9 mouse cellular contexts compared by ENCODE assay signal in genomic region chr9:112186336-112187305, GRCm38 (mm10). TPM values are rescaled to one million over a fixed set of nuclear protein-coding genes. Genes with fewer than 3 reads are reported as not detected.
DNase-seq lines count a peak whose midpoint lies in the region; ATAC-seq and TF ChIP-seq lines count a peak whose summit lies in the region.
"Had no signal": no experiment of that assay in that cellular context is flagged by ENCODE, and none has a peak within 500 bp of the region (broad histone marks: within the 10 kb centered on the region; RNA-seq: fewer than 3 reads in every experiment).

No protein-coding gene starts in this region.

- peaks cover 7% of the 10 kb centered on the region; the same call in 1 of the 2 replicates for H3K4me1 ChIP-seq in kidney, embryonic 14.5 days (ENCODE audit: control insufficient read depth, insufficient read depth, low read length)
- peaks cover 7% of the 10 kb centered on the region; the same call in 1 of the 2 replicates for H3K4me1 ChIP-seq in forebrain, embryonic 11.5 days (replicated peaks; ENCODE audit: control insufficient read depth, insufficient read depth, low read length)
- peaks cover 3% of the 10 kb centered on the region for H3K4me1 ChIP-seq in liver, embryonic 16.5 days (ENCODE audit: control insufficient read depth, low read depth, low read length)
- H3K4me1 ChIP-seq in thymus, adult 2 months (replicated peaks; ENCODE audit: control insufficient read depth, insufficient read depth, low read length): peaks cover 24% of the 10 kb centered on the region

- H3K36me3 ChIP-seq in kidney, embryonic 14.5 days (ENCODE audit: control insufficient read depth, insufficient read depth, low read length): no peaks in the 10 kb centered on the region
- no peaks in the 10 kb centered on the region for H3K36me3 ChIP-seq in forebrain, embryonic 11.5 days (ENCODE audit: control insufficient read depth, insufficient read depth, low read length)
- H3K36me3 ChIP-seq in liver, embryonic 16.5 days (ENCODE audit: control insufficient read depth, insufficient read depth): no peaks in the 10 kb centered on the region
- peaks cover 92% of the 10 kb centered on the region for H3K36me3 ChIP-seq in thymus, adult 2 months (ENCODE audit: control insufficient read depth, insufficient read depth, low read length)

- 16% methylated on average over 14 of the region's 14 CpGs for WGBS in kidney, embryonic 14.5 days
- WGBS in forebrain, embryonic 11.5 days: 14% methylated on average over 14 of the region's 14 CpGs
- WGBS in liver, embryonic 16.5 days (ENCODE audit: insufficient replicate concordance): 19% methylated on average over 14 of the region's 14 CpGs
- WGBS in thymus, adult 2 months: 45% methylated on average over 14 of the region's 14 CpGs

- H3K9ac ChIP-seq in kidney, embryonic 14.5 days (ENCODE audit: low read depth, low read length): no peak overlapping the region
- H3K9ac ChIP-seq in forebrain, embryonic 11.5 days (ENCODE audit: low read length): no peak overlapping the region
- no peak overlapping the region for H3K9ac ChIP-seq in liver, embryonic 16.5 days (ENCODE audit: low read depth, low read length)

- DNase-seq in kidney, adult 8-10 months: no peak
- DNase-seq in forebrain, embryonic 11.5 days (ENCODE audit: low spot score): no peak
- DNase-seq in thymus, adult 2 months: peak; percentile 40
- DNase-seq in cerebellum, postnatal 10 days: no peak
- DNase-seq in B cell, adult 2 months: no peak
- no peak for DNase-seq in urinary bladder, postnatal 25 days (ENCODE audit: low spot score)
- DNase-seq: right cerebral cortex, postnatal 14 days had no signal

- no peaks in the 10 kb centered on the region for H3K9me3 ChIP-seq in kidney, embryonic 14.5 days (ENCODE audit: control insufficient read depth, low read length)
- no peaks in the 10 kb centered on the region for H3K9me3 ChIP-seq in forebrain, embryonic 11.5 days (ENCODE audit: control insufficient read depth, low read length)
- H3K9me3 ChIP-seq in liver, embryonic 16.5 days (replicated peaks; ENCODE audit: control insufficient read depth, low read length): no peaks in the 10 kb centered on the region

- H3K27me3 ChIP-seq in kidney, embryonic 14.5 days (ENCODE audit: control insufficient read depth, insufficient read depth, low read length): peaks cover 2% of the 10 kb centered on the region; the same call in 1 of the 2 replicates
- H3K27me3 ChIP-seq in forebrain, embryonic 11.5 days (ENCODE audit: control insufficient read depth, insufficient read depth, low read length): no peaks in the 10 kb centered on the region; the same call in 1 of the 2 replicates
- peaks cover 3% of the 10 kb centered on the region; the same call in 1 of the 2 replicates for H3K27me3 ChIP-seq in liver, embryonic 16.5 days (ENCODE audit: control insufficient read depth, insufficient read depth, low read depth, low read length)
- H3K27me3 ChIP-seq in thymus, adult 2 months (ENCODE audit: control insufficient read depth, insufficient read depth, low read length): no peaks in the 10 kb centered on the region

- peak overlapping the region; percentile 17 for H3K4me2 ChIP-seq in kidney, embryonic 14.5 days (replicated peaks; ENCODE audit: low read depth, low read length)
- no peak overlapping the region; the same call in 1 of the 2 replicates for H3K4me2 ChIP-seq in forebrain, embryonic 11.5 days (ENCODE audit: low read depth, low read length, severe bottlenecking)
- no peak overlapping the region for H3K4me2 ChIP-seq in liver, embryonic 16.5 days (ENCODE audit: low read depth, low read length)

- ATAC-seq in kidney, embryonic 14.5 days (ENCODE audit: low FRiP score, low TSS enrichment): no peak
- peak; percentile 39; the same call in 1 of the 2 replicates for ATAC-seq in forebrain, embryonic 11.5 days (replicated peaks; ENCODE audit: low FRiP score)
- ATAC-seq in liver, embryonic 16.5 days (ENCODE audit: low read depth): 0 out of 2 replicates have a peak, but pooled peaks have one; percentile 27

- TF ChIP-seq POLR2A in thymus, adult 2 months (IDR thresholded peaks at IDR 0.05; ENCODE audit: control insufficient read depth, extremely low read depth, insufficient read depth, low read length, poor library complexity): no peak

- no peak for TF ChIP-seq CTCF in thymus, adult 2 months (IDR thresholded peaks at IDR 0.05; ENCODE audit: borderline replicate concordance, control insufficient read depth, extremely low read depth, insufficient read depth, low read length, poor library complexity)

- H3K4me3 ChIP-seq in kidney, embryonic 14.5 days (ENCODE audit: low read length): no peak overlapping the region
- H3K4me3 ChIP-seq in forebrain, embryonic 11.5 days (ENCODE audit: low read depth, low read length): no peak overlapping the region
- H3K4me3 ChIP-seq in liver, embryonic 16.5 days (ENCODE audit: low read depth, low read length): no peak overlapping the region
- no peak overlapping the region for H3K4me3 ChIP-seq in thymus, adult 2 months (ENCODE audit: control insufficient read depth, insufficient read depth, low read length)

- no peak overlapping the region for H3K27ac ChIP-seq in kidney, embryonic 14.5 days (ENCODE audit: low read depth, low read length)
- H3K27ac ChIP-seq in forebrain, embryonic 11.5 days (ENCODE audit: low read depth, low read length): no peak overlapping the region
- no peak overlapping the region for H3K27ac ChIP-seq in liver, embryonic 16.5 days (ENCODE audit: low read length)
- peak overlapping the region; percentile 56 for H3K27ac ChIP-seq in thymus, adult 2 months (ENCODE audit: control insufficient read depth, insufficient read depth, low read length)

RNA-seq across cellular contexts. Expression of gene Arpp21, which starts 49.1 kb away (rescaled TPM):
- 0.55 and 0.90 TPM in 2 replicates for polyA plus RNA-seq in kidney, embryonic 14.5 days (2014; fragmentation: Nextera tagmentation; extraction: Ambion mirVana)
- 1.5 and 2.1 TPM in 2 replicates for polyA plus RNA-seq in forebrain, embryonic 11.5 days (2014; fragmentation: Nextera tagmentation; extraction: Ambion mirVana)
- polyA plus RNA-seq in liver, embryonic 16.5 days (2015; fragmentation: Nextera tagmentation; extraction: Ambion mirVana): 0.84 and 1.1 TPM in 2 replicates
- polyA plus RNA-seq in thymus, adult 2 months (2012; rRNA removed): 578 and 597 TPM in 2 replicates

Comparison
In these comparisons a context has a peak if more than half of its experiments do, and no peak if none do; other contexts are left out.
1. RNA of gene Arpp21, which starts 49.1 kb away (polyA plus RNA-seq): 578 to 597 TPM in thymus, adult 2 months; 1.5 to 2.1 TPM in forebrain, embryonic 11.5 days, 0.84 to 1.1 TPM in liver, embryonic 16.5 days and 0.55 to 0.90 TPM in kidney, embryonic 14.5 days; every median in the first group is over 100 times any median in the second.